In genomic region chr19:15357181-15357580, GRCm38 (mm10) we compare ENCODE assay signal across 32 mouse cellular contexts.
"Had no signal": no experiment of that assay in that cellular context is flagged by ENCODE, and none has a peak within 500 bp of the region (broad histone marks: within the 10 kb centered on the region; RNA-seq: fewer than 3 reads in every experiment).

No protein-coding gene starts in this region.

- H3K27me3 ChIP-seq: limb, embryonic 12.5 days; limb, embryonic 13.5 days; limb, embryonic 15.5 days; liver, embryonic 12.5 days; liver, embryonic 13.5 days; liver, embryonic 15.5 days; lung, embryonic 15.5 days; megakaryocyte, embryonic 14.5 days; midbrain, embryonic 12.5 days; midbrain, embryonic 13.5 days; midbrain, embryonic 15.5 days had no signal

- H3K9ac ChIP-seq: limb, embryonic 12.5 days; limb, embryonic 13.5 days; limb, embryonic 15.5 days; liver, embryonic 12.5 days; liver, embryonic 13.5 days; liver, embryonic 14.5 days; liver, embryonic 15.5 days; liver, postnatal 0 days; lung, embryonic 14.5 days; lung, embryonic 15.5 days; midbrain, embryonic 12.5 days; midbrain, embryonic 13.5 days; midbrain, embryonic 15.5 days had no signal

- H3K27ac ChIP-seq: left cerebral cortex, adult 2 months; limb, embryonic 10.5 days; limb, embryonic 12.5 days; limb, embryonic 13.5 days; limb, embryonic 15.5 days; liver, embryonic 12.5 days; liver, embryonic 13.5 days; liver, embryonic 14.5 days; liver, embryonic 15.5 days; lung, embryonic 15.5 days; macrophage; midbrain, embryonic 10.5 days; midbrain, embryonic 12.5 days; midbrain, embryonic 13.5 days; midbrain, embryonic 15.5 days had no signal

- ATAC-seq: liver, embryonic 12.5 days; liver, postnatal 0 days; lung, postnatal 0 days; midbrain, embryonic 13.5 days; midbrain, embryonic 15.5 days; midbrain, embryonic 16.5 days had no signal

- H3K4me2 ChIP-seq: limb, embryonic 12.5 days; limb, embryonic 13.5 days; limb, embryonic 15.5 days; liver, embryonic 11.5 days; liver, embryonic 12.5 days; liver, embryonic 13.5 days; liver, embryonic 15.5 days; lung, embryonic 14.5 days; lung, embryonic 15.5 days; midbrain, embryonic 11.5 days; midbrain, embryonic 12.5 days; midbrain, embryonic 13.5 days; midbrain, embryonic 15.5 days had no signal

- H3K4me1 ChIP-seq: limb, embryonic 10.5 days; limb, embryonic 13.5 days; limb, embryonic 15.5 days; liver, embryonic 12.5 days; liver, embryonic 13.5 days; liver, embryonic 15.5 days; lung, embryonic 15.5 days; megakaryocyte, embryonic 14.5 days; midbrain, embryonic 10.5 days; midbrain, embryonic 12.5 days; midbrain, embryonic 13.5 days; midbrain, embryonic 15.5 days had no signal

- H3K4me3 ChIP-seq: left cerebral cortex, adult 2 months; limb, embryonic 10.5 days; limb, embryonic 12.5 days; limb, embryonic 13.5 days; limb, embryonic 15.5 days; liver, embryonic 12.5 days; liver, embryonic 13.5 days; liver, embryonic 15.5 days; lung, embryonic 15.5 days; megakaryocyte, embryonic 14.5 days; midbrain, embryonic 10.5 days; midbrain, embryonic 12.5 days; midbrain, embryonic 13.5 days; midbrain, embryonic 15.5 days; myocyte had no signal

- DNase-seq: left cerebral cortex, postnatal 4 days; liver; liver, embryonic 13.5 days; liver, postnatal 0 days; lung, adult 18-20 months; lung, adult 2 months; lung, embryonic 14.5 days; lung, postnatal 10 days; lung, postnatal 14 days; lung, postnatal 36 days; lung, postnatal 4 days; midbrain, embryonic 14.5 days had no signal

- H3K9me3 ChIP-seq: limb, embryonic 10.5 days; limb, embryonic 12.5 days; limb, embryonic 13.5 days; limb, embryonic 15.5 days; liver, embryonic 12.5 days; liver, embryonic 13.5 days; liver, embryonic 15.5 days; lung, embryonic 15.5 days; midbrain, embryonic 10.5 days; midbrain, embryonic 12.5 days; midbrain, embryonic 13.5 days; midbrain, embryonic 15.5 days had no signal

- H3K36me3 ChIP-seq: limb, embryonic 10.5 days; limb, embryonic 12.5 days; limb, embryonic 13.5 days; limb, embryonic 15.5 days; liver, embryonic 12.5 days; liver, embryonic 13.5 days; liver, embryonic 15.5 days; lung, embryonic 15.5 days; midbrain, embryonic 10.5 days; midbrain, embryonic 12.5 days; midbrain, embryonic 13.5 days; midbrain, embryonic 15.5 days had no signal
